Mouse (Mus musculus): ENCODE results near the gene Hdac1. TPM values are rescaled to one million over a fixed set of nuclear protein-coding genes. Genes with fewer than 3 reads are reported as not detected.
"Not testable (repeated sequence)": the region's sequence is repeated elsewhere in the genome, so short reads cannot be mapped to it uniquely, and the experiment has no call there.

Gene Hdac1
- polyA plus RNA-seq, 1 experiment from 2014 or later, result 234 TPM

- H3K9me3 ChIP-seq (ENCODE audit: control insufficient read depth, low read length), result no peaks in the 10 kb centered on the region
- no peak overlapping the region for H3K9ac ChIP-seq (ENCODE audit: low read length)
- DNase-seq (ENCODE audit: low spot score, missing footprints) (no peak), ATAC-seq (ENCODE audit: low FRiP score) (no peak)
- no peak overlapping the region for H3K4me2 ChIP-seq
- H3K27ac ChIP-seq (ENCODE audit: low read depth, low read length), result no peak overlapping the region
- H3K4me3 ChIP-seq (ENCODE audit: low read depth, low read length), result no peak overlapping the region
- H3K36me3 ChIP-seq (ENCODE audit: control insufficient read depth, insufficient read depth, low read length), result no peaks in the 10 kb centered on the region
- WGBS, result 65% methylated on average over 1 of the region's 1 CpGs
- H3K27me3 ChIP-seq (ENCODE audit: control insufficient read depth, insufficient read depth, low read length), result 0 out of 2 replicates have a peak, but pooled peaks cover 2% of the 10 kb centered on the region
- H3K4me1 ChIP-seq (ENCODE audit: control insufficient read depth, insufficient read depth, low read length), result no peaks in the 10 kb centered on the region
Observed at GRCm38 (mm10) chr4:129550295-129550694, 7.8 kb upstream of the Hdac1 start.

DNA sequence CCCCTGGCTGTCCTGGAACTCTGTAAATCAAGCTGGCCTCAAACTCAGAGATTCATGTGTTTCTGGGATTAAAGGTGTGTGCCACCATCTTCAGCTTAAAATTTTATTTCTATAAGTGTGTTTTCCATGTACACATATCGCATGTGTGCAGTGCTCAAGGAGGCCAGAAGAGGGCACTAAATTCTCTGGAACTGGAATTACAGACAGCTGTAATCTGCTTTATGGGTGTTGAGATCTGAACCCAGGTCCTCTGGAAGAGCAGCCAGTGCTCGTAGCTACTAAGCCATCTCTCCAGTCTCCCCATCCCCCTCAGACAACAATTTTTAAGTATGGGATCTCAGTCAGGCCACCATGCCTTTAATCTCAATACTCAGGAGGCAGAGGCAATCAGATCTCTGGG is 6.8 kb upstream of the Hdac1 start:
- WGBS, result 88% methylated on average over 2 of the region's 2 CpGs
- Histone ChIP-seq H3K27me3 (ENCODE audit: control insufficient read depth, insufficient read depth, low read length) (no peaks in the 10 kb centered on the region), H3K4me1 (ENCODE audit: control insufficient read depth, insufficient read depth, low read length) (no peaks in the 10 kb centered on the region), H3K36me3 (ENCODE audit: control insufficient read depth, insufficient read depth, low read length) (no peaks in the 10 kb centered on the region), H3K9ac (ENCODE audit: low read length) (no peak overlapping the region), H3K27ac (ENCODE audit: low read depth, low read length) (no peak overlapping the region), H3K4me2 (no peak overlapping the region), H3K9me3 (ENCODE audit: control insufficient read depth, low read length) (no peaks in the 10 kb centered on the region), H3K4me3 (ENCODE audit: low read depth, low read length) (no peak overlapping the region)
- no peak for DNase-seq (ENCODE audit: low spot score, missing footprints)
- ATAC-seq (ENCODE audit: low FRiP score), result no peak

GRCm38 (mm10) chr4:129547631-129548030 is 5.1 kb upstream of the Hdac1 start:
- not testable (repeated sequence) for H3K9ac ChIP-seq (ENCODE audit: low read length); H3K27ac ChIP-seq (ENCODE audit: low read depth, low read length); H3K27me3 ChIP-seq (ENCODE audit: control insufficient read depth, insufficient read depth, low read length); H3K4me1 ChIP-seq (ENCODE audit: control insufficient read depth, insufficient read depth, low read length); H3K9me3 ChIP-seq (ENCODE audit: control insufficient read depth, low read length); ATAC-seq (ENCODE audit: low FRiP score); H3K36me3 ChIP-seq (ENCODE audit: control insufficient read depth, insufficient read depth, low read length); H3K4me2 ChIP-seq; H3K4me3 ChIP-seq (ENCODE audit: low read depth, low read length); DNase-seq (ENCODE audit: low spot score, missing footprints)
- WGBS, result 85% methylated on average over 4 of the region's 4 CpGs

GRCm38 (mm10) chr4:129544106-129544505 is 1.6 kb upstream of the Hdac1 start:
- Histone ChIP-seq H3K9ac (ENCODE audit: low read length) (no peak overlapping the region), H3K4me2 (no peak overlapping the region), H3K27ac (ENCODE audit: low read depth, low read length) (no peak overlapping the region), H3K9me3 (ENCODE audit: control insufficient read depth, low read length) (no peaks in the 10 kb centered on the region), H3K27me3 (ENCODE audit: control insufficient read depth, insufficient read depth, low read length) (no peaks in the 10 kb centered on the region), H3K36me3 (ENCODE audit: control insufficient read depth, insufficient read depth, low read length) (no peaks in the 10 kb centered on the region), H3K4me1 (ENCODE audit: control insufficient read depth, insufficient read depth, low read length) (peaks cover 8% of the 10 kb centered on the region), H3K4me3 (ENCODE audit: low read depth, low read length) (no peak overlapping the region)
- DNase-seq (ENCODE audit: low spot score, missing footprints), result no peak
- ATAC-seq (ENCODE audit: low FRiP score), result no peak
- whole genome bisulfite sequencing, result 91% methylated on average over 4 of the region's 4 CpGs

GRCm38 (mm10) chr4:129541868-129542591 is 483 bp downstream of the Hdac1 start:
- no peaks in the 10 kb centered on the region for H3K36me3 ChIP-seq (ENCODE audit: control insufficient read depth, insufficient read depth, low read length)
- H3K4me1 ChIP-seq (ENCODE audit: control insufficient read depth, insufficient read depth, low read length), result peaks cover 8% of the 10 kb centered on the region
- H3K27ac ChIP-seq (ENCODE audit: low read depth, low read length), result peak overlapping the region; percentile 70; the same call in 1 of the 2 replicates
- peak; percentile 14 for ATAC-seq (ENCODE audit: low FRiP score)
- no peaks in the 10 kb centered on the region for H3K9me3 ChIP-seq (ENCODE audit: control insufficient read depth, low read length)
- H3K27me3 ChIP-seq (ENCODE audit: control insufficient read depth, insufficient read depth, low read length), result no peaks in the 10 kb centered on the region
- no peak for DNase-seq (ENCODE audit: low spot score, missing footprints)
- peak overlapping the region; percentile 86 for H3K9ac ChIP-seq (ENCODE audit: low read length)
- under 1% methylated on average over 30 of the region's 30 CpGs for WGBS
- H3K4me2 ChIP-seq, result peak overlapping the region; percentile 61
- H3K4me3 ChIP-seq (ENCODE audit: low read depth, low read length), result peak overlapping the region; percentile 81

GRCm38 (mm10) chr4:129540012-129540411 is 2.5 kb downstream of the Hdac1 start:
- H3K27me3 ChIP-seq (ENCODE audit: control insufficient read depth, insufficient read depth, low read length), result no peaks in the 10 kb centered on the region
- H3K9ac ChIP-seq (ENCODE audit: low read length), result no peak overlapping the region
- ATAC-seq (ENCODE audit: low FRiP score), result no peak
- 95% methylated on average over 6 of the region's 6 CpGs for WGBS
- H3K27ac ChIP-seq (ENCODE audit: low read depth, low read length), result no peak overlapping the region
- H3K9me3 ChIP-seq (ENCODE audit: control insufficient read depth, low read length), result no peaks in the 10 kb centered on the region
- DNase-seq (ENCODE audit: low spot score, missing footprints), result no peak
- no peak overlapping the region for H3K4me2 ChIP-seq
- H3K4me3 ChIP-seq (ENCODE audit: low read depth, low read length), result no peak overlapping the region
- 0 out of 2 replicates have a peak, but pooled peaks cover 3% of the 10 kb centered on the region for H3K36me3 ChIP-seq (ENCODE audit: control insufficient read depth, insufficient read depth, low read length)
- peaks cover 8% of the 10 kb centered on the region for H3K4me1 ChIP-seq (ENCODE audit: control insufficient read depth, insufficient read depth, low read length)

DNA sequence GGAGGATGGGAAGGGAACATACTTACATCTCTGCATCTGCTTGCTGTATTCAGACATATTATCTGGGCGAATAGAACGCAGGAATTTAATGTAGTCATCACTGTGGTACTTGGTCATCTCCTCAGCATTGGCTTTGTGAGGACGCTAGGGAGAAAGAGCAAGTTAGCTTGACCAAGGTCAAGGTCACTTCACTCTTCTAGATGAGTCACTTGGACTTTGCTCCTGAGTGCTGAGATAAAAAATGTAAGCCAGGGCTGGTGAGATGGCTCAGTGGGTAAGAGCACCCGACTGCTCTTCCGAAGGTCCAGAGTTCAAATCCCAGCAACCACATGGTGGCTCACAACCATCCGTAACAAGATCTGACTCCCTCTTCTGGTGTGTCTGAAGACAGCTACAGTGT is 13.6 kb downstream of the Hdac1 start:
- peaks cover 36% of the 10 kb centered on the region for H3K36me3 ChIP-seq (ENCODE audit: control insufficient read depth, insufficient read depth, low read length)
- DNase-seq (ENCODE audit: low spot score, missing footprints), result peak; percentile 61
- not testable (repeated sequence) for H3K27ac ChIP-seq (ENCODE audit: low read depth, low read length); H3K9me3 ChIP-seq (ENCODE audit: control insufficient read depth, low read length); H3K4me1 ChIP-seq (ENCODE audit: control insufficient read depth, insufficient read depth, low read length); H3K4me2 ChIP-seq; H3K27me3 ChIP-seq (ENCODE audit: control insufficient read depth, insufficient read depth, low read length); H3K9ac ChIP-seq (ENCODE audit: low read length); H3K4me3 ChIP-seq (ENCODE audit: low read depth, low read length); ATAC-seq (ENCODE audit: low FRiP score)
- WGBS, result 95% methylated on average over 5 of the region's 6 CpGs

DNA sequence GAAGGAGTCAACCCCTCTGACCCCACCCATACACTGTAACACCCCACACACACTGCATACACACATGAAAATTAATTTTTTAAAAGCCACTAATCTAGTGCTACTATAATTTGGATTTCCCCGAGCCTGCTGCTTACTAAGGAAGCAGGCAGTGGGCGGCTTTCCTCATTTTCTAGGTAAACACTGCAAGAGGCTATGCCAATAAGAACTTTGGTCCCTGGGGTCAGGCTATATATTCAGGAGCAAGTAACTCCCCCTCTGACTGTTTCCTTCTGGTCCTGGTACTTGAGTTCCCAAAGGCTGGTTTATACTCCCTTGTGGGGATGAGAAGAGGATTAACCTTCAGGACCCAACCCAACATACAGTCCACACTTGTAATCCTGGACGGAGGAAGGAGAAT is 16.6 kb downstream of the Hdac1 start:
- no peaks in the 10 kb centered on the region for H3K4me1 ChIP-seq (ENCODE audit: control insufficient read depth, insufficient read depth, low read length)
- H3K36me3 ChIP-seq (ENCODE audit: control insufficient read depth, insufficient read depth, low read length), result peaks cover 52% of the 10 kb centered on the region
- no peaks in the 10 kb centered on the region for H3K9me3 ChIP-seq (ENCODE audit: control insufficient read depth, low read length)
- no peak overlapping the region for H3K27ac ChIP-seq (ENCODE audit: low read depth, low read length)
- no peak for DNase-seq (ENCODE audit: low spot score, missing footprints)
- no peak overlapping the region for H3K4me3 ChIP-seq (ENCODE audit: low read depth, low read length)
- ATAC-seq (ENCODE audit: low FRiP score), result no peak
- 85% methylated on average over 3 of the region's 3 CpGs for WGBS
- no peaks in the 10 kb centered on the region for H3K27me3 ChIP-seq (ENCODE audit: control insufficient read depth, insufficient read depth, low read length)
- H3K4me2 ChIP-seq, result no peak overlapping the region
- no peak overlapping the region for H3K9ac ChIP-seq (ENCODE audit: low read length)

- peaks cover 49% of the 10 kb centered on the region for H3K36me3 ChIP-seq (ENCODE audit: control insufficient read depth, insufficient read depth, low read length)
- DNase-seq (ENCODE audit: low spot score, missing footprints) (no peak), ATAC-seq (ENCODE audit: low FRiP score) (no peak)
- no peak overlapping the region for H3K4me3 ChIP-seq (ENCODE audit: low read depth, low read length)
- H3K27ac ChIP-seq (ENCODE audit: low read depth, low read length), result no peak overlapping the region
- 91% methylated on average over 5 of the region's 5 CpGs for WGBS
- H3K9me3 ChIP-seq (ENCODE audit: control insufficient read depth, low read length), result no peaks in the 10 kb centered on the region
- no peak overlapping the region for H3K4me2 ChIP-seq
- H3K4me1 ChIP-seq (ENCODE audit: control insufficient read depth, insufficient read depth, low read length), result no peaks in the 10 kb centered on the region
- no peaks in the 10 kb centered on the region for H3K27me3 ChIP-seq (ENCODE audit: control insufficient read depth, insufficient read depth, low read length)
- H3K9ac ChIP-seq (ENCODE audit: low read length), result no peak overlapping the region
Observed at GRCm38 (mm10) chr4:129525338-129525737, 17.2 kb downstream of the Hdac1 start.

All from midbrain, embryonic 11.5 days (tissue).